Mouse (Mus musculus) olfactory bulb, adult 2 months (tissue): ENCODE results near the gene Sdccag8.

Experiments used
- CTCF ChIP-seq: fragments of 200-500 bp; IDR thresholded peaks from 2 replicates; pipeline ENCODE4 v1.5.1; 2012; ENCODE audit warnings: low read depth, mild to moderate bottlenecking, low read length, moderate library complexity; ENCODE audit not compliant: insufficient read depth
- POLR2A ChIP-seq: fragments of 200-500 bp; IDR thresholded peaks from 2 replicates; pipeline ENCODE4 v1.6.1; 2012; ENCODE audit warnings: mild to moderate bottlenecking, low read depth, low read length, moderate library complexity; ENCODE audit not compliant: insufficient read depth

GRCm38 (mm10) chr1:177012774-177013173 is 198.3 kb downstream of the Sdccag8 start:
- no peak for TF ChIP-seq POLR2A
- TF ChIP-seq CTCF: no peak
